Mouse (Mus musculus): ENCODE measurements around the gene Pin1rt1. TPM values are rescaled to one million over a fixed set of nuclear protein-coding genes. Genes with fewer than 3 reads are reported as not detected.

Pin1rt1 gene
- total and polyA plus RNA-seq, 3 experiments, result 0.07 TPM; not detected in 2

- peaks cover 13 to 14% of the 10 kb centered on the region in 2 experiments; a peak in 3 of 4 replicates for H3K4me1 ChIP-seq (ENCODE audit: control insufficient read depth in 1 of 2, insufficient read depth in 2 of 2, low read length in 2 of 2)
- H3K27me3 ChIP-seq (ENCODE audit: control insufficient read depth in 1 of 2, insufficient read depth in 2 of 2, low read length in 2 of 2), result no peaks in the 10 kb centered on the region
- H3K79me2 ChIP-seq (ENCODE audit: control insufficient read depth, insufficient read depth, low read length, poor library complexity), result peaks cover 14% of the 10 kb centered on the region; the same call in 1 of the 2 replicates
- peaks cover 0 to 13% of the 10 kb centered on the region in 2 experiments; a peak in 2 of 4 replicates for H3K36me3 ChIP-seq (ENCODE audit: control insufficient read depth in 1 of 2, insufficient read depth in 2 of 2, low read length in 2 of 2)
- H3K9ac ChIP-seq (ENCODE audit: control insufficient read depth, low read depth, low read length, poor library complexity, severe bottlenecking), result no peak overlapping the region
- no peak for DNase-seq (ENCODE audit: low read depth, low spot score)
- TF ChIP-seq CHD2 (IDR thresholded peaks at IDR 0.05; ENCODE audit: low read length), result no peak
- 0 out of 2 replicates have a peak, but pooled peaks have one; percentile 12 for TF ChIP-seq SIN3A (IDR thresholded peaks at IDR 0.05; ENCODE audit: low read length)
- TF ChIP-seq USF2 (IDR thresholded peaks at IDR 0.05; ENCODE audit: borderline replicate concordance in 1 of 2, insufficient read depth in 1 of 2, low read depth in 1 of 2, low read length in 2 of 2), result no peak
- no peak for TF ChIP-seq RAD21 (IDR thresholded peaks at IDR 0.05; ENCODE audit: low read depth, low read length)
- no peak for TF ChIP-seq MAX (IDR thresholded peaks at IDR 0.05; ENCODE audit: low read length)
- no peak for TF ChIP-seq GATA1 (IDR thresholded peaks at IDR 0.05; ENCODE audit: low read depth, low read length)
- TF ChIP-seq CTCF (IDR thresholded peaks at IDR 0.05 in 2 of 3, conservative IDR thresholded peaks at IDR 0.05 in 1 of 3; ENCODE audit: control insufficient read depth in 1 of 3, insufficient read depth in 1 of 3, low read depth in 2 of 3, low read length in 3 of 3, poor library complexity in 1 of 3, severe bottlenecking in 1 of 3), result peak in 1 of 3 experiments; percentile 6; a peak in 1 of 6 replicates
- no peak for TF ChIP-seq MYC (IDR thresholded peaks at IDR 0.05; ENCODE audit: low read depth, low read length)
- peak; percentile 61 for TF ChIP-seq ZNF384 (IDR thresholded peaks at IDR 0.05; ENCODE audit: low read depth, low read length)
- TF ChIP-seq MAFK (IDR thresholded peaks at IDR 0.05; ENCODE audit: borderline replicate concordance, low read depth, low read length), result no peak
- TF ChIP-seq JUND (IDR thresholded peaks at IDR 0.05; ENCODE audit: low read depth, low read length), result no peak
- no peak overlapping the region; a peak in 1 of 4 replicates for H3K4me3 ChIP-seq (ENCODE audit: control insufficient read depth in 1 of 2, insufficient read depth in 1 of 2, low read depth in 2 of 2, low read length in 2 of 2)
- no peaks in the 10 kb centered on the region for H3K9me3 ChIP-seq (replicated peaks; ENCODE audit: insufficient read depth, low read length)
- no peak overlapping the region for H3K27ac ChIP-seq (ENCODE audit: control insufficient read depth, low read depth, low read length)
Observed at GRCm38 (mm10) chr2:104709786-104710337, 6.3 kb downstream of the Pin1rt1 start.

GRCm38 (mm10) chr2:104704355-104704754 is 11.8 kb downstream of the Pin1rt1 start:
- Histone ChIP-seq H3K9me3 (replicated peaks; ENCODE audit: insufficient read depth, low read length) (no peaks in the 10 kb centered on the region), H3K27ac (ENCODE audit: control insufficient read depth, low read depth, low read length) (no peak overlapping the region), H3K27me3 (ENCODE audit: control insufficient read depth in 1 of 2, insufficient read depth in 2 of 2, low read length in 2 of 2) (no peaks in the 10 kb centered on the region), H3K4me3 (ENCODE audit: control insufficient read depth in 1 of 2, insufficient read depth in 1 of 2, low read depth in 2 of 2, low read length in 2 of 2) (no peak overlapping the region), H3K9ac (ENCODE audit: control insufficient read depth, low read depth, low read length, poor library complexity, severe bottlenecking) (no peak overlapping the region), H3K36me3 (ENCODE audit: control insufficient read depth in 1 of 2, insufficient read depth in 2 of 2, low read length in 2 of 2) (peaks cover 0 to 8% of the 10 kb centered on the region in 2 experiments; a peak in 2 of 4 replicates), H3K79me2 (ENCODE audit: control insufficient read depth, insufficient read depth, low read length, poor library complexity) (no peaks in the 10 kb centered on the region), H3K4me1 (ENCODE audit: control insufficient read depth in 1 of 2, insufficient read depth in 2 of 2, low read length in 2 of 2) (peaks cover 5% of the 10 kb centered on the region in 2 experiments)
- TF ChIP-seq USF1 (IDR thresholded peaks at IDR 0.05; ENCODE audit: low read depth, low read length) (no peak), USF2 (IDR thresholded peaks at IDR 0.05; ENCODE audit: borderline replicate concordance in 1 of 2, insufficient read depth in 1 of 2, low read depth in 1 of 2, low read length in 2 of 2) (no peak), MAZ (IDR thresholded peaks at IDR 0.05; ENCODE audit: low read depth, low read length) (no peak), CHD1 (IDR thresholded peaks at IDR 0.05; ENCODE audit: low read depth, low read length) (no peak), ZKSCAN1 (IDR thresholded peaks at IDR 0.05; ENCODE audit: low read depth, low read length) (no peak), ZC3H11A (IDR thresholded peaks at IDR 0.05; ENCODE audit: low read depth, low read length) (no peak), GATA1 (IDR thresholded peaks at IDR 0.05; ENCODE audit: low read depth, low read length) (no peak), TCF12 (IDR thresholded peaks at IDR 0.05; ENCODE audit: low read depth, low read length) (no peak), SMC3 (IDR thresholded peaks at IDR 0.05; ENCODE audit: low read depth, low read length) (no peak), ELF1 (IDR thresholded peaks at IDR 0.05; ENCODE audit: low read depth, low read length) (no peak), ZMIZ1 (IDR thresholded peaks at IDR 0.05; ENCODE audit: low read depth, low read length) (no peak), TAL1 (IDR thresholded peaks at IDR 0.05; ENCODE audit: low read length) (no peak), POLR2AphosphoS2 (IDR thresholded peaks at IDR 0.05; ENCODE audit: low read length) (no peak), POLR2AphosphoS5 (IDR thresholded peaks at IDR 0.05; ENCODE audit: borderline replicate concordance, low read depth, low read length) (no peak), NRF1 (IDR thresholded peaks at IDR 0.05; ENCODE audit: insufficient read depth, low read depth, low read length, poor library complexity, severe bottlenecking) (no peak), RAD21 (IDR thresholded peaks at IDR 0.05; ENCODE audit: low read depth, low read length) (no peak)
- DNase-seq (ENCODE audit: low read depth, low spot score), result no peak
